Mouse (Mus musculus) megakaryocyte progenitor cell, adult 5-6 weeks (primary cell): ENCODE data around the gene Psd. TPM values are rescaled to one million over a fixed set of nuclear protein-coding genes. Genes with fewer than 3 reads are reported as not detected.

Experiments
- ATAC-seq: replicated peaks from 2 replicates; pipeline ENCODE4 v1.8.0; 2016; ENCODE audit warnings: mild to moderate bottlenecking, moderate TSS enrichment, inconsistent platforms; ENCODE audit not compliant: poor library complexity
- total RNA-seq, 2 experiments: library from RNA; stranded (forward) in 1 of 2; stranded (reverse) in 1 of 2; fragments of 157-497, 149-512 nt in 1 of 2; fragments of 200-1000 nt in 1 of 2; gene quantifications; 2 replicates each; pipeline versions ENCODE4 v1.2.3 to v1.2.4; 2015 to 2017

Gene Psd
- total RNA-seq, 2 experiments from 2014 or later, result 0.12 to 0.30 TPM

GRCm38 (mm10) chr19:46322144-46322995 is 4.6 kb downstream of the Psd start:
- no peak for ATAC-seq

DNA sequence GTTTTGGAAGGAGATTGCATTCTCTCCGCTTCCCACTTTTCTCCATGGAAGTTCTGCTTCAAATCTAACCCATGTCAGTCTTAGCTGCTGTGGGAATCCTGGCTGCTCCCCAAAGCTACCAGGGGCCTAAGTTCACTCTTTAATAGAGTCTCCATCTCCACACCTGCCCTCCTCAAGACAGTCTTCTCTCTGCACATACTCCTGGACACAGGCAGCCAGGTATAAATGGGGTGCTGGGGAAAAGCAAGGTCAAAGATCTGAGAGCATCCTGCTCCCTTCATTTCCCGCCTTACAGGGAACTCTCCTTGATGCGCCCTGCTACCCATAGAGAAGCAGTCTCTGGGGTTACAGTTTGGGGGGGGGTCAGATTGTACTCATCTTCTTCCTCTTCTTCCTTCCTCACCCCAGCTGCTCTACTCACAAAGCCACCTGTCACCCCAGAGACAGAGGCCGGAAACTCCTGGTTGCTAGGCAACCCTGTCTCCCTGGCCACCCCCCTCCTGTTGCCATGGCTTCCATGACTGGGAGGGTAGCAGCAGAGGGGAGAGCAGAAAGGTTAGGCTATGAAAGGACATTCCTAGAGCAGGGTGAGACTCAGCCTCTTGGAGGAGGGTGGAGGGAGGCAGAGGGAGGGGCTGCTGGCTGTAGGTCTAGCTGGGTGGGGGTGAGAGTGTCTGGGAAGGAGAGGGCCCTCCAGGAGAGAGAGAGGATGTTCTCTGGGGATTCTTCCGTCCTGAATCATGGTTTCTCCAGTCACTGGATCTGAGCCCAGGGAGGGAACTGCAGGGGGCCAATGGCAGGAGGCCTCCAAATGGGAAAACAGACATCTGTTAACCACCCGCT is 5.6 kb downstream of the Psd start:
- ATAC-seq, result no peak

GRCm38 (mm10) chr19:46320076-46320785 is 6.7 kb downstream of the Psd start:
- ATAC-seq, result no peak

DNA sequence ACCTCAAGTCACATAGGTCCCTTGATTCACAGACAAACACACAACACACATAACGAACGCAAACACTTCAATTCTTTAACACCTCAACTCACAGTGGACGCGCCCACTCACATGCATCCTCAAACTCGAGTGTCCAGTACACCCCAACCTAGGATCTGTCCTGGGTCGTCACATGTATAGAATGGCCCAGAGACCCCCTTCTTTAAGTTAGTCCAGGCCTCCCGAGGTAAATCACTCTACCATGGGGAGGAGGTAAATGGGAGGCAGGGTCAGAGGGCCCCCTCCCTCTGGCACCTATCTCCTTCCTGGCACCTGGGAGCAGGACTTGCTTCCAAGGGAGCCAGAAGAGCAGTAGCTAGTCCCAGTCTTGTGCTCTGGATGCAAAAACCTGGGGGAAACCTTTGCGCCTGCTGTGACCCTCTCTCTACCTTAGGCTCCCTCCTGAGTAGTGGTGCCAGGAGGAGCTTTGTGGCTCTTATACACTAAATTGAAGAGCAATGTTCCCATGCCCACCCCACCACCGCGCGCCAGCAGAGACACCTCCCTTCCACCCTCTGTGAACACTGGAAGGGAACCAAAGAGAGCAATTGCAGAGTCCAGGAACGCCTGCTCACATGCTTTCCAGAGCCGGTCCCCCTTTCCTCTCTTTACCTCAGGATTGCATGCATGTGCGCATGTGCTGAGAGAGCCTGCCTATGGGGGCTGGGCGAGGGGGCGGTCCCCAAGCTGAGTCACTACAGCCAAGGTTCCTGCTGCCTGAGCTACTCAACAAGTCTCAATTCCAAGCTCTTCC is 8.2 kb downstream of the Psd start:
- ATAC-seq, result no peak

- no peak for ATAC-seq
Observed at GRCm38 (mm10) chr19:46318031-46318471, 8.9 kb downstream of the Psd start.

DNA sequence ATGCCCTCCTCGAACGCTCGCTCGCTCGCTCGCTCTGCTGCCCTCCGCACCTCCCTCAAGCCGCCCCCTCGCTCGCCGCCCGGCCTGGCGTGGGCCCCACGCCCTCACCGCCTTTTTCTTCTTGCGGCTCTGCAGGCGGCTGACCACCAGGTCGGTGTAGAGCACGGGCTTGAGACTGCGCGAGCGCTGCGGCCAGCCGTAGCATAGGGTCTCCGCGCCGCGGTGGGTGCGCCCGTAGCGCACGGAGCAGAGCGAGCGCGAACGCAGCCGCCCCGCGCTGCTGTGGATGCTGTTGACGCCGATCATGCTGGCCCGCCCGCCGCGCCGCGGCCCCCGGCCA is 9.4 kb downstream of the Psd start:
- ATAC-seq, result no peak

GRCm38 (mm10) chr19:46316846-46317545 is 10.0 kb downstream of the Psd start:
- no peak for ATAC-seq

DNA sequence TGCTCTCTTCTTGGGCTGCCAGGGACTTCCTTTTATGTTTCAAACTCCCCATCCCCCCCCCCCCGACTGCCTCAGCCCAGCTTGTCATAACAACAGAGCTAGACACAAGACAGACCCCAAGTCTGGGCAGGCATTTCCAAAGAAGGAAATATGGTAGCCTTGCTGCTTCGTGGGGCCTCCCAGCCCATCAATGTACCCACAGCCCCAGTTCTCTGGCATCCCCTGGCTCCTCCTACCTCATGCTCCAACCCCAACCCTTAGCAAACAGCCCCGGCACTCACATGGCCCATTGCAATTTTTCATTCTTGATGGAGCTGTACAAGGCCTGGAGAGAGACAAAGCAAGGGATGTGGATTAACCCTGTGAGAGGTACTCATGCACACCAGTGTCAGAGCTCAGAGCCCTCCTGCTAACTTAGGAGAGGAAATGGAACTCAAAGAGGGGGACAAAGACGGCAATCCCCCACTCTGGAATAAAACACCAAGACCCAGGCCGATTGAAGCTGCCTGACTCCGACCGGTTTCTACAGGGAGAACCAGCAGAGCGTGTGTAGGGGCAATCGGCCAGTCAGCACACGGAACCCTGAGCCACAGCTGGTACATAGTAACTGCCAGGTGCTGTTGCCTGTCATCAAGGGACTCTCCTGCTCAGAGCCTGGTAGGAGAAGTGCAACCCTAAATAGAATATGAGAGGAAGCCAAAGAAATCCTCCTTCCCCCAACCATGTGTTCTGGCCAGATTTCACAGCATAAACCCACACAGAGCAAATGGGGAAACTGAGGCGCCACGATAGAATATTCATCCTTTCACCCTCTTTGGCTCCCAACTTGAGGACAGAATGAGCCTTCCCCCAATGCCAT is 11.0 kb downstream of the Psd start:
- no peak for ATAC-seq

DNA sequence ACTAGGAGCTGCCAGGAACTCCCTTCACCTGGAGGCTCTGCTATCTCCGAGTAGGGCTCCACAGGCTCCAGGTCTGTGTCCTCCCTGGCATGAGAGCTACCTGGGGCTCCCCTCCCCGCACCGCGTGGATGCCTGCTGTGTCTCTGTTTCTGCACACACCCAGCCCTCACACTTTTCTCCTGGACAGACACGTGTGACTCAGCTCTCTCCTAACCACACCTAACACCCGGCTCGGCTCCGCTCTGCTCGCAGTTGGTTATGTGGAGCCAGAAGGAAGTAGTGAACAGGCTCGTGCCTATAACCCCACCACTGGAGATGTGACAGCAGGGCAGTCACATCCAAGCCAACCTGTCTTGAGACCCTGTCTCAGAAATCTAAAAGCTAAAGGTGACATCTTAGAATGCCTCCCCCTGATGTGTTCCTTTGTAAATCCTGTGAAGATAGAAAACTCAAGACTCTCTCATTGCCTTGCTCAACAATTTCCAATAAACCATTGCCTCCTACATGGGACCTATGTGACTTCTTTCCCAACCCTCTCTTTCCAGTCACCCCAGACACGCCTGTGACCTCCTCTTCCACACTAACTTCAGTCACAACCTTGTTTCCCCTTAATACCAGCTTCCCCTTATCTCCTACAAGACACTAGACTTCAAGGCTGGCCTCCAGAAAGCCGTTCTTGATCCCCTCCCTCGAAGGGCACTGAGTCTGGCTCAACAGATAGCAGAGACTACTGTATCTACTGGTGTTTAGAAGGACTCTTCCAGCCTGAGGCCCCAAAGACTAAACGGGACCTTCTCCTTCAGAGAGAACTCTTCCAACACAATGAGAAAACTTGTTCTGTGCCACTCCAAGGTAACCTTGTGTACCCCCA is 11.8 kb downstream of the Psd start:
- peak; percentile 79 for ATAC-seq

DNA sequence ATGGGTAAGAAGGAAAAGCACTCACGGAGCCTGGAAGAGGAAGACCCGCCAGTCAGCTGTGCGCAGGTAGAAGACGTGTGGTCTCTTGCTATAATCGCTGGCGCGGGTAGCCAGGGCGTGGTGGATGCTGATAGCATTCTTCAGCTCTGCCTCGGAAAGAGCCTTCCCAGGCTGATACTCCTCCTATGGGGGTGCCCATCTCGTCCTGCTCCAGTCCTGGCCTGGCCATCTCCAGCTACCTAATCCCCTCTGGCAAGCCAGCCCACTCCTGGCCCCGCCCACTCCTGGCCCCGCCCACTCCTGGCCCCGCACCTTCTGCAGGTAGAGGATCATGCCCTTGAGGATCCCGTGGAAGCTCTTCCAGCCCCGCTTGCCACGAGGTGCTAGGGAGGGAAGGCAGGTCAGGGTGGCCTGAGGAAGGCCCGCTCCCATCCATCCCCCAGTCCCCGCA is 12.8 kb downstream of the Psd start:
- ATAC-seq, result peak; percentile 21; the same call in 1 of the 2 replicates

- no peak for ATAC-seq
Observed at GRCm38 (mm10) chr19:46313591-46313990, 13.4 kb downstream of the Psd start.

GRCm38 (mm10) chr19:46313116-46313515 is 13.8 kb downstream of the Psd start:
- ATAC-seq, result no peak

- ATAC-seq, result no peak
Observed at GRCm38 (mm10) chr19:46312566-46312965, 14.4 kb downstream of the Psd start.

GRCm38 (mm10) chr19:46311341-46311740 is 15.6 kb downstream of the Psd start:
- no peak for ATAC-seq

DNA sequence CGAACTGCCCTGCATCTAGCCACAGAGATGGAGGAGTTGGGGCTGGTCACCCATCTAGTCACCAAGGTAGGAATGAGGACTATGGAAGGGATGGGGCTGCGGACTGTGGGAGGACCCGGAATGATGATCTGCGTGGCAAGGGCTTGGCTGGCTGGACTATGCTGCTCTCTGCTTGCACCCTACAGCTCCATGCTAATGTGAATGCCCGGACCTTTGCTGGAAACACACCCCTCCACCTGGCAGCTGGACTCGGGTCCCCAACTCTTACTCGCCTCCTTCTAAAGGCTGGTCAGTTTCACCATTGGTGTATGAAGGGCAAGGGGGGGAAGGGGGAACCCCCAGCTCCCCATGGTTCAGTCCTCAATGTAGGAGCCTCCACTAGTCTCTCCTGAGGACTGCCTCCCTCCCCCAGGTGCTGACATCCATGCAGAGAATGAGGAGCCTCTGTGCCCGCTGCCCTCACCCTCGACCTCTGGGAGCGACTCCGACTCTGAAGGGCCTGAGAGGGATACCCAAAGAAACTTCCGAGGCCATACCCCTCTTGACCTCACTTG is 16.6 kb downstream of the Psd start:
- no peak for ATAC-seq

DNA sequence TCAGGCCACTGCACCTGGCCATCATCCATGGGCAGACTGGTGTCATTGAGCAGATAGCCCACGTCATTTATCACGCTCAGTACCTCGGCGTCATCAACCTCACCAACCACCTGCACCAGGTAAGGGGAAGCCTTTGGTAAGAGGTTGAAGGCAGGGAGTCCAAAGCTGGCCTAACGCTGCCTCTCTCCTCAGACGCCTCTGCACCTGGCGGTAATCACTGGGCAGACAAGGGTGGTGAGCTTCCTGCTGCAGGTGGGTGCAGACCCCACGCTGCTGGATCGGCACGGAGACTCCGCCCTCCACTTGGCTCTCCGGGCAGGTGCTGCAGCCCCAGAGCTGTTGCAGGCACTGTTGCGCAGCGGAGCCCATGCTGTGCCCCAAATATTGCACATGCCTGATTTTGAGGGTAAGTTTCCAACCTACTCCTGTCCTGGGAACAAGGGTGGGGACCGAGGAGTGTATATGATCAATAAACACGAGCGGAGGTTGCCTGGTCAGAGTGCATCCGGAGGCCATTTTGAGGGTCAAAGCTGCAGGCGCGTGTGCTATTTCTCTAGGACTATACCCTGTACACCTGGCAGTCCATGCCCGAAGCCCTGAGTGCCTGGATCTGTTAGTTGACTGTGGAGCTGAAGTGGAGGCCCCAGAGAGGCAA is 17.2 kb downstream of the Psd start:
- no peak for ATAC-seq
